Mouse (Mus musculus) inflammation-experienced regulatory T-cells, adult 16 weeks (primary cell): Measurements from ENCODE around the gene Psmg3. TPM values are rescaled to one million over a fixed set of nuclear protein-coding genes. Genes with fewer than 3 reads are reported as not detected.

ENCODE experiments used
- polyA plus RNA-seq: library from polyadenylated mRNA; unstranded; fragments of 100-300 nt; shearing (Covaris generic); gene quantifications from one replicate; pipeline ENCODE4 v1.2.1, GENCODE M21; 2017

Psmg3 gene
- polyA plus RNA-seq: 56.0 TPM

GRCm38 (mm10) chr5:139826357-139827055 is at the start of gene Psmg3, which contains the start of gene Gm26938:
Psmg3 (minus strand) TSS chr5:139826885.
Gm26938 (minus strand) TSS chr5:139826407.

GRCm38 (mm10) chr5:139819538-139820181 is 7.0 kb downstream of the Psmg3 start, which contains the start of gene Tmem184a:
Tmem184a (minus strand) TSS chr5:139819917.

DNA sequence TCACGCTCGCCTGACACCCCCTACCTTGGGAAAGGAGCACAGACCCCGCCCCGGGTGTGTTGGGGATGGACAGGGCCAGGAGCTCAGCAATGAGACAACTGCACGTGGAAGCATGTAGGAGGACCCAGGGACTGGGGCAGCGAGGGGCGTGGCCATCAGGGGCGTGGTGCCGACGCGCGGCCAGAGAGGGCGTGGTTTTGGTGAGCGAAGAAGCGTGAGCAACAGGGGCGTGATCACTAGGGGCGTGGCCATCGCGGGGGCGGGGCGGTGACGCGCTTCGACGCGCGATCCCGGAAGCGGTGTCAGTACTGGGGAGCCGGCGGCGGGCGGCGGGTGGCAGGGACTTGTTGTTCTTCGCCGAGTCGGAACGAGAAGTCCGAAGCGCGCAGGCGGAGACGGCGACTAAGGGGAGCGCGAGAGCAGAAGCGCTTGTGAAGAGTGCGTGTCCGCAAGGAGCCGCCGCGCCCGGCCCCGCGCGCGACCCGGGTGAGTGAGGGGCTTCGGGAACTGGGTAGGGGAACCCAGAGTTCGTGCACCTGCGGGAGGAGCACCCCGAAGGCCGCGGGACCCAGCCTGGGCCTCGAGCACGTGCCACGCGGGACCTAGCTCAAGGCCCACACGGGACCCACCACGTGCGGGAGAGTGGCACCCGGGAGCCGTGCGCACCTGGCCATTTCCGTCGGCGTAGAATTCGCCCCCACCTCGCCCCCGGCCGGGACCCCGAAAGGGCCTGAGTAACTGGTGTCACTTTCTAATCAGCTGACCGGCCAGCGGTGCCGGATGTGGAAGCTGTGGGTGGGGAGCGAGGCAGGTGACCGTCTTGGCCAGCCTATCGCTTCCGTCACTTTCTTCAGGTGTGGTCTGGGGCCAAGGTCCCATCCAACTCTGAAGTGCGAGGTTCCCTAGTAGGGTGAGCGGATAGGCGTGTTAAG is 35.2 kb downstream of the Psmg3 start, which contains the start of gene Mafk:
TSS of gene Mafk (plus strand) at position 287 of the 932 bp plus-strand sequence.

DNA sequence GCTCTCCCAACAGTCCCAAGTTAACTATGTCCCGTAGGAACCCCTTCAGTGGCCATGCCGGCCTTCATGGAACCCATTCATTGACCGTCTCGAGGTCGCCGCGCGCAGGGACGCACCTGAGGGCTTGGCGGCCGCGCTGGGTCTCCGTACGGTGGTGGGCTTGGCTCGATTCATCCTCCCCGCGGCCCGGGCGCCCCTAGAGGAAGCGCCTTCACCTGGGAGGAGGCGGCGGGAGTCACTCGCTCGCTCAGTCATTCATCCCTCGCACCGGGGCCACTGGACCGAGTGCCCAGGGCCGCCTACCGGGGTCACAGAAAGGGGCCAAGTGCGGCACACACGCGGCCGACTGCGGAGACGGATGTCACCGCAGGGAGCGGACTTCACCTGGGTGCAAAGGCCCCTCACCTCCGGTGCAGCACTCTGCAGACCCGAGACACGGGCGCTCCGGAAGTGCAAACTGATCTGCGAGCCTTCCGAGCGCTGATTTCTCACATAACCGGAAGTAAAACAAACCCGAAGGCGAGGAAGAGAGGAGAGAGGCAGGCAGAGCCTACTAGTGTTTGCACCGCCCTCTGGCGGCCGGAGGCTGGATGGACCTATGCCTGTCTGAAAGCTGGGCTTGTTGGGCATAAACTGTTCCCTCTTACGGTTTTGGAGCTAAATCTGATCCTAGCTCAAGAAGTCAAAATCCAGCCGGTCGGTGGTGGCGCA is 51.3 kb downstream of the Psmg3 start, which contains the start of gene Ints1:
TSS of gene Ints1 (minus strand) at position 459 of the 711 bp plus-strand sequence.

Other genes with a start within 250 kb of the Psmg3 start
- gene Micall2, start 90.5 kb downstream of the Psmg3 start, polyA plus RNA-seq: 0.12 TPM
- 60.7 TPM for gene Ints1, start 51.2 kb downstream of the Psmg3 start, polyA plus RNA-seq
- 53.7 TPM for gene Mafk, start 35.4 kb downstream of the Psmg3 start, polyA plus RNA-seq
- gene Tmem184a, start 7.0 kb downstream of the Psmg3 start, polyA plus RNA-seq: not detected
- gene Gm26938, start 478 bp downstream of the Psmg3 start, polyA plus RNA-seq: not detected
- gene Elfn1, start 81.1 kb upstream of the Psmg3 start, polyA plus RNA-seq: not detected